Mouse (Mus musculus) kidney, embryonic 16.5 days (tissue): ENCODE measurements around the gene Synpr. TPM values are rescaled to one million over a fixed set of nuclear protein-coding genes. Genes with fewer than 3 reads are reported as not detected.
A peak's percentile ranks its signal among the peaks of the same experiment; 100 is the strongest.

Experiments used
- ATAC-seq: fragments of 200-750 bp; cut with Nextera tagmentation; 2 replicates; pipeline ENCODE4 v1.8.0; 2017; ENCODE audit warnings: moderate TSS enrichment; ENCODE audit not compliant: low FRiP score, low TSS enrichment
- H3K27ac ChIP-seq: fragments of 300-500 bp; sonication (generic); 2 replicates; pipeline ENCODE4 v1.5.1; 2014; ENCODE audit warnings: low read length
- H3K27me3 ChIP-seq: fragments of 300-500 bp; sonication (generic); 2 replicates; pipeline ENCODE4 v1.6.1; 2014; ENCODE audit warnings: low read length, control low read depth, mixed read lengths; ENCODE audit not compliant: insufficient read depth
- H3K36me3 ChIP-seq: fragments of 300-500 bp; sonication (generic); 2 replicates; pipeline ENCODE4 v1.6.1; 2014; ENCODE audit warnings: low read length, control low read depth, mixed read lengths; ENCODE audit not compliant: insufficient read depth
- H3K4me1 ChIP-seq: fragments of 300-500 bp; sonication (generic); 2 replicates; pipeline ENCODE4 v1.6.1; 2014; ENCODE audit warnings: low read length, control low read depth, mixed read lengths; ENCODE audit not compliant: insufficient read depth
- H3K4me2 ChIP-seq: fragments of 300-500 bp; sonication (generic); replicated peaks from 2 replicates; pipeline ENCODE4 v1.6.1; 2014; ENCODE audit warnings: low read depth, low read length
- H3K4me3 ChIP-seq: fragments of 300-500 bp; sonication (generic); 2 replicates; pipeline ENCODE4 v1.5.1; 2014; ENCODE audit warnings: mild to moderate bottlenecking, low read length
- H3K9ac ChIP-seq: fragments of 300-500 bp; sonication (generic); replicated peaks from 2 replicates; pipeline ENCODE4 v1.6.1; 2014; ENCODE audit warnings: low read length
- H3K9me3 ChIP-seq: fragments of 300-500 bp; sonication (generic); 2 replicates; pipeline ENCODE4 v1.6.1; 2016; ENCODE audit warnings: low read length, control low read depth
- WGBS: fragments of 180-500 bp; shearing (Covaris S2); extraction: QIAGEN DNeasy Blood & Tissue Kit; methylation state at CpG from one replicate; pipeline ENCODE4 v1.1.7; 2014; 5-methylcytosine and 5-hydroxymethylcytosine counted together
- polyA plus RNA-seq: library from polyadenylated mRNA; unstranded; fragments of >200 nt; fragmentation: Nextera tagmentation; extraction: Ambion mirVana; gene quantifications from 2 replicates; pipeline ENCODE4 v1.2.1, GENCODE M21; 2015

Synpr gene
- polyA plus RNA-seq, 1 experiment from 2014 or later: 1.6 TPM

DNA sequence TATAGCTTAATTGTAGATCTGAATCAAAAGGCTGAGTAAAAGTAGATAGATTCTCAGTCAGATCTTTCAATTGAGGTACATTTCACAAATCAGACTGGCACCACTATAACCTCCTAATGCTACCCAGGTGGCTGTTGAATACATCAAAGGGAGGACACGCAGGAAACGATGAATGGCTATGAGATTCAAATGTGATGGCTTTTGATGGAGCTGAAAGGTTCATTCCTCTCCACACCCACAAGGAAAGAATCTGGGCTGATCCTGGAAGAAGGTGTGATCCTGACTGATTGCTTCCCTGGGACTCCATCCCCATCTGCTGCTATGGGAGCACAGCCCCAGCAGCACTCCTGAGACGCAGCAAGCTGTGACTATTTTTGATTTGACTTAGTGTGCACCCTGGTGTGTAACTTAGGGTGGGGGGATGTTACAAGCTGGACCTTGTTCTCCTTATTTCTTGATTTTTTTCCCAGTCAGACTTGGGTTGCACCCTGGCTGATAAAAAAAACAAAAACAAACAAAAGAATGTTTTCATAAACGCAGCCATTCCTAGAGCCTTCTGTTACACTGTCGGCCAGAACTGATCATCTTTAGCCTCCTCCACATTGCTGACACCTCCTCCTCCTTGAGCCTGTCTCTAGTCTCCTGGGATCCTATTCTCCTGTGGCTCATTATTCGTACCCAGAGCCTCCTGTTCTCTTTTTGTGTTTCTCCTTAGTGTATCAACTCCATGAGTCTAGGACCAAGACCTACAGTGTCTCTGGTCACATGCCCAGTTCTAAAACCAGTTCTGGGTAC is 114.8 kb downstream of the Synpr start:
- no peaks in the 10 kb centered on the region for H3K27me3 ChIP-seq
- no peak overlapping the region for H3K4me2 ChIP-seq
- no peaks in the 10 kb centered on the region for H3K36me3 ChIP-seq
- no peak overlapping the region for H3K27ac ChIP-seq
- no peaks in the 10 kb centered on the region for H3K9me3 ChIP-seq
- H3K9ac ChIP-seq: no peak overlapping the region
- 8% methylated on average over 6 of the region's 6 CpGs for WGBS
- ATAC-seq: peak; percentile 87; the same call in 1 of the 2 replicates
- no peaks in the 10 kb centered on the region for H3K4me1 ChIP-seq
- H3K4me3 ChIP-seq: no peak overlapping the region

DNA sequence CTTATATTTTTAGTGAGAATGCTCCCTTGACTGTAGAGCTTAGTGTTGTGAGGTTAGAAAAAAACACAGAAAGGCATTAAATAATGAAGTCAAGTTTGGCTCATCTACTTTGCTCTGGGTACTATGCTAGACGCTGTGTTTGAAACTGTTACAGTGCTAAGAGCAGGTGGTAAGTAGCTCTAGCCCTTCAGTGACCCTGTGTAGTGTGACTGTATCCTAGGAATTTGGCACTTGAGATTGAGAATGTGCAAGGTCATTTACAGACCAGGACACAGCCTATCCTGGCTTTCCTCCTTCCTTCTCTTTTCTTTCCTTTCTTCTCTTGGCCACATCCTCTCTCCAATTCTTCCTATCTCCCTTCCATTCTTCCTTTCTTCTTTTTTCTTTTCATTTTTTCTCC is 127.1 kb downstream of the Synpr start:
- Histone ChIP-seq H3K9me3 (no peaks in the 10 kb centered on the region), H3K36me3 (no peaks in the 10 kb centered on the region), H3K4me2 (no peak overlapping the region), H3K27ac (no peak overlapping the region), H3K4me3 (no peak overlapping the region), H3K27me3 (no peaks in the 10 kb centered on the region), H3K9ac (no peak overlapping the region), H3K4me1 (no peaks in the 10 kb centered on the region)
- no peak for ATAC-seq
- 81% methylated on average over 1 of the region's 1 CpGs for WGBS

DNA sequence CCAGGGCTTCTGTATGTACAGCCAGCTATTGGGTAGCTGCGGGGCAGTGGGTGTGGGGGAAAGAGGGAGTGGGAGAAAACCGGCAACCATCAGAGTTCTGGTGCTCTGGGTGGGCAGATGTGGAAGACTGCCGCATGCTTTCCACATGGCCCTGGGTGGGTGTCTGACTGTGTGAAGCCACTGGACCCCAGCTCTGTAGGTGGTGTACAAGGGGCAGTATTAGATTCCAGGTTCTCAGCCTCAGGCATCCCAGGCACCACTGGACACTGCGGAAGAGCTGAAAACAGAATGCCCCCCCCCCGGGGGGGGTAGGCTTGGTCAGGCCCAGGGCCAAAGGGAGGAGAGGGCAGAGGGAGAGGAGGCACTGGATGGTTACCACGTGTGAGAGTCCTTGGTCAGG is 156.1 kb downstream of the Synpr start:
- no peak overlapping the region for H3K9ac ChIP-seq
- no peaks in the 10 kb centered on the region for H3K36me3 ChIP-seq
- no peaks in the 10 kb centered on the region for H3K27me3 ChIP-seq
- H3K4me3 ChIP-seq: no peak overlapping the region
- 80% methylated on average over 6 of the region's 6 CpGs for WGBS
- no peaks in the 10 kb centered on the region for H3K9me3 ChIP-seq
- no peak for ATAC-seq
- H3K4me1 ChIP-seq: no peaks in the 10 kb centered on the region
- no peak overlapping the region for H3K27ac ChIP-seq
- H3K4me2 ChIP-seq: no peak overlapping the region

DNA sequence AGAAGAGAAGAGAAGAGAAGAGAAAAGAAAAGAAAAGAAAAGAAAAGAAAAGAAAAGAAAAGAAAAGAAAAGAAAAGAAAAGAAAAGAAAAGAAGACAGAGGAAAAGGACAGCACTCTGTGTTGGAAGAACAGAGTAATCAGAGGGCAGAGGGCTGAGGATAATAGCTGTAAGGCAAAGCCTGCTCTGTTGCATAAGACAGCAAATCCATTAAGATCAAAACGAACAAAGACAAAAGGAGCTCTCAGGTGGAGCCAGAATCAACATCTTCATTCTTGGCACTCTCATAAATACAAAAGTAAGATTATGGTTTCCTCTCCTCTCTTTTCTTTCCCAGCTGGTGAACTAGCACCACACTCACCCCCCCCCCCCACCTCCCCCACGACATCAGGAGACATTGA is 160.3 kb downstream of the Synpr start:
- 20% methylated on average over 2 of the region's 2 CpGs for WGBS
- Histone ChIP-seq H3K9ac (no peak overlapping the region), H3K4me3 (no peak overlapping the region)

DNA sequence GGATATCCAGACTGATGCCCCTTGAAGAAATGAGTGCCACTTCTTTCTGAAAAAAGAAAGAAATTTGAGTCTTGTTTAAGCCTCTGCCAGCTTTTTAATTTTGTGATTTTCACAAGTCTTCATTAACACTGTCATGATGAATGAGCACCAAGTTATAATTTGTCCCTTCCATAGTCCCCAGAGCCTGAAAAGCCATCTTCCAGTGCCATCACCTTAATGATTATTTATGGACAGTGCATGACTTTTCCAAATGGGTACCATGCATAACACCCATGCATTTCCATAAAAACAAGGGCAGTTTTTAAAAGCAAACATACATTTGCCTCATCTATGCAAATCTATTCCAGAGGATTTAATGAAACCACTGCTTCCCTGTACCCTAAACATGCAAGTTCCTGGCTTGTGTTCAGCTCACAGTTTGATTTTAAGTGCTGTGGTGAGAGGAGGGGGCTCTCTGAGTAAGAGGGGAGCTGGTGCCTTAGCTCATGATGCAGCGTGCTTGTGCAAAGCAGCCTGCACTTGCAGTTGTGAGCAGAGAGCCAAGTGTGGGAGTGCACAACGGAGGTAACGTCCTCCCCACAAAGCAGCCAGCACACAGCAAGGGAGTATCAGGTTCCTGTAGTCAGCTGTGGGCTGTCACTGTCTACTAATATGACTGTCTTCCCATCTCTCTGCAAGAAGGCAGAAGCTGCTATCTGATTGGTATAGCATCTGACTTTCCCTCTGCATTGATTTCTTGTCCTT is 169.1 kb downstream of the Synpr start:
- Histone ChIP-seq H3K4me3 (no peak overlapping the region), H3K9me3 (no peaks in the 10 kb centered on the region), H3K27me3 (no peaks in the 10 kb centered on the region), H3K4me2 (no peak overlapping the region), H3K4me1 (no peaks in the 10 kb centered on the region), H3K36me3 (no peaks in the 10 kb centered on the region), H3K9ac (no peak overlapping the region), H3K27ac (no peak overlapping the region)
- ATAC-seq: peak; percentile 91
- WGBS: 16% methylated on average over 3 of the region's 3 CpGs

More for the DNA sequence above, 160.3 kb downstream of the Synpr start:
- ATAC-seq: no peak
- no peaks in the 10 kb centered on the region for H3K27me3 ChIP-seq
- H3K36me3 ChIP-seq: no peaks in the 10 kb centered on the region
- no peaks in the 10 kb centered on the region for H3K4me1 ChIP-seq
- no peak overlapping the region for H3K27ac ChIP-seq
- no peak overlapping the region for H3K4me2 ChIP-seq
- H3K9me3 ChIP-seq: no peaks in the 10 kb centered on the region

DNA sequence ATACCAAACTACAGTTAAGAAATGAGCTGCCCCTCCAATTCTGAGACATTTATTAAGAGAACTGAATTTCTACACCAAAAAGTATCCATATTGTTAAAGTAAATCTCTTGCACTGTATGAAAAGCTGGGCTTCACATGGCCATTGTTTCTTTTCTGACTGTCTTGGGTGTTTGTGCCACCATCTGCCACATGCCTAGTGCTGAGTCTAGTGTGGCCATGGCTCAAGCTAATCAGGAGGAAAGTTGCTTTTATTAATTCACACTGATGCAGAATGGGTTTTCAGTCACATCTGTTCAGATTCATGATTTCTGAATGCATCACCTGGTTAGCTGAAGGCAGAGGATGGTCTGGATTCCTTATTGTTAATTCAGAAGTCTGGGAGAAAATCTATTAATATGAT is 170.4 kb downstream of the Synpr start:
- no peak for ATAC-seq
- no peaks in the 10 kb centered on the region for H3K27me3 ChIP-seq
- no peak overlapping the region for H3K9ac ChIP-seq
- no peaks in the 10 kb centered on the region for H3K36me3 ChIP-seq
- H3K9me3 ChIP-seq: no peaks in the 10 kb centered on the region
- no peaks in the 10 kb centered on the region for H3K4me1 ChIP-seq
- H3K27ac ChIP-seq: no peak overlapping the region
- no peak overlapping the region for H3K4me3 ChIP-seq
- H3K4me2 ChIP-seq: no peak overlapping the region

DNA sequence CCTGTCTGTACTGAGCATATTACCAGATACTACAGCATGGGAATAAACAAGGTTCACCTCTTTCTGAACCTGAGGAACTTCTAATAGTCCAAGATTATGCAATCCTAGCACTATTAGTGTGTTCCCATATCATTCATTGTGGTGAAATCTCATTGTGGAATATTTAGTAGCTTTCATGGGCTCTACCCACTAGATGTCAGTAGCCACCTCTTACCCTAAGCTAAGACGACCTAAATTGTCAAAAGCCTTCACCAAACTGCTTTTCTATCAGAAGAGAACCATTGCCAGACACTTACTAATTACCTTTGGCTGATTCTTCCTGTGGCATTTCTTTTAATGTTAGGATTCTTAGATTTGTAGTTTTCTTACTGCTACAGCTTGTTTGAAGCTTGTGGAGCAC is 174.8 kb downstream of the Synpr start:
- no peak overlapping the region for H3K4me3 ChIP-seq

DNA sequence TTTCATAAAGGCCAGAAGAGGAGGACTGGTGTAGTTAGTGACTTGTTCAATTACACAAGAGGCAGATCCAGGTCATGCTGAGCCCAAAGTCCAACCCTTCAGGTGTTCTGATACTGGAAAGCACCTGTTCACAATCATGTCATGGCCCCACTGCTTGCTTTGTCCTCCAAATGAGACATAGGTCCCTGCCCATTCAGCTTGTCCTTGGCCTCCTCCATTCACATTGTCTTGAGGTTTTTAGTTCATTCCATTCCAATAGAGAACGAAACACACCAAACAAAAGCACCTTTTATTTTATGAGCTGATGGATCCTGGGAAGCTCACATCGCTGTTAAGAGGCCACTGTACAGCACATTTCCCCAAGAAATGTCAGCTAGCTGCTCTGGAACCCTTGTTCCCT is 184.6 kb downstream of the Synpr start:
- Histone ChIP-seq H3K4me1 (no peaks in the 10 kb centered on the region), H3K27me3 (no peaks in the 10 kb centered on the region), H3K4me2 (no peak overlapping the region), H3K9me3 (no peaks in the 10 kb centered on the region), H3K9ac (no peak overlapping the region), H3K4me3 (no peak overlapping the region), H3K27ac (no peak overlapping the region), H3K36me3 (no peaks in the 10 kb centered on the region)
- 85% methylated on average over 2 of the region's 2 CpGs for WGBS
- ATAC-seq: no peak

More for the DNA sequence above, 174.8 kb downstream of the Synpr start:
- H3K27ac ChIP-seq: no peak overlapping the region
- H3K27me3 ChIP-seq: no peaks in the 10 kb centered on the region
- no peak overlapping the region for H3K9ac ChIP-seq
- WGBS: 22% methylated on average over 1 of the region's 1 CpGs
- H3K9me3 ChIP-seq: no peaks in the 10 kb centered on the region
- no peaks in the 10 kb centered on the region for H3K4me1 ChIP-seq
- no peaks in the 10 kb centered on the region for H3K36me3 ChIP-seq
- ATAC-seq: no peak
- no peak overlapping the region for H3K4me2 ChIP-seq

DNA sequence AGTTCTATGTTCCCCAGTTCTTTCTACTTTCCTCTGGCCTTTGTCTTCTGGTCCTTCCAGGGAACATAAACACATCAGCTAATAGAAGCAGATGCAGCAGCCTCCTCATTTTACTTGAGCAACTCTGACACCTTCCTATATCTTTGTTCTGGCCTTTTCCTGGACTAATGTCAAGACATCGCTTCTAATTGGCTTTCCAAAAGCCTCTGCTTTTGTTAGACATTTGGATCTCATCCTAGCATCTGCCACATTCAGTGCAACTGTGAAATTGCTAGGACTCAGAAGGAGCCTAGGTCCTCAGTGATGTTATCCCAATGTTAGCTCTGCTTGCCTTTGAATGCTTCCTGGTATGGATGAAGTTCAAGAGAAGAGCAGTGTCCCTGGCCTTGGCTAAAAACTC is 193.2 kb downstream of the Synpr start:
- Histone ChIP-seq H3K4me2 (no peak overlapping the region), H3K27ac (no peak overlapping the region), H3K36me3 (no peaks in the 10 kb centered on the region), H3K4me1 (no peaks in the 10 kb centered on the region), H3K4me3 (no peak overlapping the region), H3K9me3 (no peaks in the 10 kb centered on the region), H3K27me3 (no peaks in the 10 kb centered on the region), H3K9ac (no peak overlapping the region)
- 73% methylated on average over 1 of the region's 1 CpGs for WGBS
- ATAC-seq: no peak

DNA sequence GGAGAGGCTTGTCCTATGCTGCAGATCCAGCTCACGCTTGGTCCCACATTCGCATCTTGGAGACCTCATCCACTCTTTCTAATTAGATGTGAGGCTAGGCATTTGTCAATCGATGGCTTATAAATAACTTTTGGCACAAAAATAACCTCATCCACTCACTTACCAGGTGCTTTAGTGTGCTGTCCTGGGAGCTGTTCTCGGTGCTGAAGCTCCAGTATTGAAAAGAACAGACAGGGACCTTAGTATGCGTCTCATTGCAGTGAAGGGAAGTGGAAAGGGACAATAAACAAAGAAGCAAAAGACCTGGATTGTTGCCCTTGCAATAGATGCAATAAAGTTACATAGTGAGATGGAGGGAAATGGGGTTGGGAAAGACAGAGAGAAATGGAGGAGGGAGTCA is 220.8 kb downstream of the Synpr start:
- no peak for ATAC-seq
- Histone ChIP-seq H3K9me3 (no peaks in the 10 kb centered on the region), H3K9ac (no peak overlapping the region), H3K27me3 (no peaks in the 10 kb centered on the region), H3K4me2 (no peak overlapping the region), H3K27ac (no peak overlapping the region), H3K4me3 (no peak overlapping the region), H3K4me1 (no peaks in the 10 kb centered on the region), H3K36me3 (no peaks in the 10 kb centered on the region)
- 47% methylated on average over 5 of the region's 5 CpGs for WGBS
